Mouse (Mus musculus): ENCODE measurements at regions not wholly inside any gene's neighbourhood (a gene's known extent, or its start where the extent isn't known, plus 50 kb on each side); places are given as distances from the start of the nearest gene placed in this dataset.

DNA sequence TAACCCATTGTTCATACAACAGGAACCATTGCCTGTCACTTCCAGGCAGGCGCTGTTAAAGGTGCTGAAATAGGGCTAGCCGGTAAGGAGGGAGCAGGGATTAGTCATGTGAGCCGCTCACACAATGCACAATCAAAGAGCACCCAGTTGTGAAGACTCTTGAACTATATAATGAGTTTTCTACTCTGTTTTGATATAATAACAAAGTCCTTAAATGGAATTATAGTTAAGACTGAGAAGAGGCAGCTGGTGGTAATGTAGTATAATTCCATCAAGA lies 367.0 kb upstream of the Sash1 start:
- DNase-seq (ENCODE audit: low spot score): no peak
- ATAC-seq (replicated peaks; ENCODE audit: low FRiP score): no peak
- 17% methylated on average over 3 of the region's 3 CpGs for WGBS
- Histone ChIP-seq H3K4me1 (replicated peaks; ENCODE audit: control insufficient read depth, insufficient read depth, low read length) (no peaks in the 10 kb centered on the region), H3K9ac (ENCODE audit: low read depth, low read length) (no peak overlapping the region), H3K4me2 (no peak overlapping the region), H3K27me3 (replicated peaks; ENCODE audit: control insufficient read depth, insufficient read depth, low read length) (no peaks in the 10 kb centered on the region), H3K9me3 (ENCODE audit: control insufficient read depth, low read length) (no peaks in the 10 kb centered on the region), H3K27ac (ENCODE audit: low read depth, low read length) (no peak overlapping the region), H3K36me3 (ENCODE audit: control insufficient read depth, insufficient read depth, low read length) (no peaks in the 10 kb centered on the region), H3K4me3 (ENCODE audit: low read depth, low read length) (no peak overlapping the region)

DNA sequence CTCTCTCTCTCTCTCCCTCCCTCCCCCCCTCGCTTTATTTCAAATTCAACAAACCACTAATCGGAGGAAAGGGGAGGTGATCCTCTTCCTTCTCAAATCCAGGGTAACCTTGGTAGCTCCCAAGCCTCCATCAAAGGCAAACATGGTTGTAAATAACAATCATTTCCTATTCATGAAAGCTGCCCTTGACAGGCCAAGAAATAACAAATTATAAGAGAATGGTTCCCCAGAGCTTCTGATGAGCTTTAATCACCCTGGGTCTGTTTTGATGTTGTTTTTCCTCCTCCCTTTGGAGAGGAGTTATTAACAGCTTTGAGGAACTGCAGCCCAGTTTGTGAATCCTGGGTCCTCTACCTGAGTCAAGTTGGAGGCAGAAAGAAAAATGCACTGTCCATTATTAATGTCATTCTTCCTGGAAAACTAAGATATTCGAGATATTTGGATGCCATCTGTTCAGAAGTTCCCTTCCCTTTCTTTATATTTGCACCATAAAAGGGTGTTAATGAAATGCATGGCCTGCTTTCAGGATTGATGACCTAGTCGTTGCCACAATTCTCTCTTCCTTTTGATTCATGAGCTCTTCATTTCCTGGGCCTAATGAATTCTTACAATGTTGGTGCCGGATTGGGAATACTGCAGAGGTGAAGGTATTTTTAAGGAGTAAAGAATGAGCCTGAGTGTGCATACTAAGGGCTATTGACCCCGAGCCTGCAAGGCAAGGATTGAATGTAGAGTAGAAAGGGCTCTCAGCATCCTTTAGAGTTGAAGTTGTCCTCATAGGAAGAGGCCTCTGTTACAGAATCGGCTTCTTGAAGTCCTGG lies 366.5 kb upstream of the Sash1 start:
- Histone ChIP-seq H3K4me2 (no peak overlapping the region), H3K27ac (ENCODE audit: low read depth, low read length) (no peak overlapping the region), H3K27me3 (replicated peaks; ENCODE audit: control insufficient read depth, insufficient read depth, low read length) (no peaks in the 10 kb centered on the region), H3K4me3 (ENCODE audit: low read depth, low read length) (no peak overlapping the region), H3K4me1 (replicated peaks; ENCODE audit: control insufficient read depth, insufficient read depth, low read length) (no peaks in the 10 kb centered on the region), H3K9me3 (ENCODE audit: control insufficient read depth, low read length) (no peaks in the 10 kb centered on the region), H3K9ac (ENCODE audit: low read depth, low read length) (no peak overlapping the region), H3K36me3 (ENCODE audit: control insufficient read depth, insufficient read depth, low read length) (no peaks in the 10 kb centered on the region)
- 55% methylated on average over 7 of the region's 7 CpGs for WGBS
- ATAC-seq (replicated peaks; ENCODE audit: low FRiP score) (no peak), DNase-seq (ENCODE audit: low spot score) (no peak)

DNA sequence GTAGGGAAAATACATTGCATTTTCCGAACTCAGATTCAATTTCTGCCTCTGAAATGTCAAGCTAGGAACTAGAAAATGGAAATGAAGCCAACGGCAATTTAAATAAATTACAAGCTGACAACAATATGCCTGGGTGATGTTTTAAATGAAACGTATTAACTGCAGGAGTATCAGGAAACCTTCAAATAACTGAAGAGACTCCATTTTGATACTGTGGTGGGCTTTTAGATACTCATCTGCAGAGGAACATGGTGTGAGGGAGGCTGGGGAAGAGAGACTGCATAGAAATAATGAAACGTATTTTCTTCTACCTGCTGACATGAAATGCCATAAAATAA lies 357.4 kb upstream of the Sash1 start:
- Histone ChIP-seq H3K9me3 (ENCODE audit: control insufficient read depth, low read length) (no peaks in the 10 kb centered on the region), H3K9ac (ENCODE audit: low read depth, low read length) (no peak overlapping the region), H3K27me3 (replicated peaks; ENCODE audit: control insufficient read depth, insufficient read depth, low read length) (no peaks in the 10 kb centered on the region), H3K4me2 (no peak overlapping the region), H3K4me3 (ENCODE audit: low read depth, low read length) (no peak overlapping the region), H3K27ac (ENCODE audit: low read depth, low read length) (no peak overlapping the region), H3K4me1 (replicated peaks; ENCODE audit: control insufficient read depth, insufficient read depth, low read length) (no peaks in the 10 kb centered on the region), H3K36me3 (ENCODE audit: control insufficient read depth, insufficient read depth, low read length) (no peaks in the 10 kb centered on the region)
- whole genome bisulfite sequencing: 70% methylated on average over 4 of the region's 4 CpGs
- ATAC-seq (replicated peaks; ENCODE audit: low FRiP score) (no peak), DNase-seq (ENCODE audit: low spot score) (no peak)

DNA sequence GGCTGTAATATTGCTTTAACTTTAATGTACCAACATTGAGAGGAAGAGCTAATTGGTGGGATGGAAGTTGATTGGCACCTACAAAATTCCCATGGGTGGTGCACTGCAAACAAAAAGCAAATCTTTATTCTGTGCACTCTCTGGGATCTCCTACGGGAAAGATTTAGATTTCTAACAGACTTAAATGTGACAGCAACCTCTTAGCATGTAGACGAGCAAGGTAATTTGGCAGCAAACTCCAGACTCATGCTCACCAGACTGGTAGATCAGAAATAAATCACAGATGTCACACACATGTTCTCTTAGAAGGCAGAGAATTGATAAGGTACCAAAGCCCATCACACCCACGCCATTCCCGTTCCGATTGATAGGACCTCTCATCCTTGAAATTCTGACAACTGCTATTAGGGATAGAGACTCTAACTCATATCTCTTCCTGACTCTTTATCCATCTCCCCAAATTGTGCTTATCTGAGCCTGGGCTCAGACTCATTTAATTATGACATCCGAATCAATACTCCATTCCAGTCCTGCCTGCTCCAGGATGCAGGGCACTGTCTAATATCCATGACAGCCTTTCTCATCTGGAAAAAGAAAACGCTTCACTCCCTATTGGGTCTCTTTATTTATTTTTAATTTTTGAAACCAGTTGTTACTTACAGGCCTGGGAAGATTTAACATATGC lies 356.9 kb upstream of the Sash1 start:
- ATAC-seq (replicated peaks; ENCODE audit: low FRiP score) (no peak), DNase-seq (ENCODE audit: low spot score) (no peak)
- no peaks in the 10 kb centered on the region for H3K9me3 ChIP-seq (ENCODE audit: control insufficient read depth, low read length)
- no peaks in the 10 kb centered on the region for H3K36me3 ChIP-seq (ENCODE audit: control insufficient read depth, insufficient read depth, low read length)
- 66% methylated on average over 7 of the region's 7 CpGs for WGBS
- no peak overlapping the region for H3K4me3 ChIP-seq (ENCODE audit: low read depth, low read length)
- no peaks in the 10 kb centered on the region for H3K4me1 ChIP-seq (replicated peaks; ENCODE audit: control insufficient read depth, insufficient read depth, low read length)
- no peak overlapping the region for H3K27ac ChIP-seq (ENCODE audit: low read depth, low read length)
- no peak overlapping the region for H3K4me2 ChIP-seq
- H3K9ac ChIP-seq (ENCODE audit: low read depth, low read length): no peak overlapping the region
- no peaks in the 10 kb centered on the region for H3K27me3 ChIP-seq (replicated peaks; ENCODE audit: control insufficient read depth, insufficient read depth, low read length)

DNA sequence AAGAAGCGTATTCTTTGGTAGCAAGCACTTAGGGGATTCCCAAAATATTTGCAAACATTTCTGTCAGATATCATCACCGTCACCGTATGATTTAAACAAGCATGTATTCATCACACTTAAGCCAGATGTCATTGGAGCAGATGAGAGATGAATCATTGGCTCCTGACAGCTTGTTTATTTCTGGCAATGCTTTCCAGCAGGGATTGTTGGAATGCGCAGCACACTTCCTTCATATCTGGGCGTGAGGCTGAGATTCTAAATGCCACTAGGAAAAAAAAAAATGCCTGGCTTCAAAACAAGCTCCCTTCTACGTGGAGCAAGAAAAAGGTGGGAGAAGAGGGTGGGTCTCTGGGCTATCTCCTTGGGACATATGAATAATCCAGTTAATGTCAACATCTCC lies 354.1 kb upstream of the Sash1 start:
- no peak overlapping the region for H3K27ac ChIP-seq (ENCODE audit: low read depth, low read length)
- no peak overlapping the region for H3K4me3 ChIP-seq (ENCODE audit: low read depth, low read length)
- H3K4me2 ChIP-seq: no peak overlapping the region
- 56% methylated on average over 6 of the region's 6 CpGs for WGBS
- no peaks in the 10 kb centered on the region for H3K4me1 ChIP-seq (replicated peaks; ENCODE audit: control insufficient read depth, insufficient read depth, low read length)
- H3K27me3 ChIP-seq (replicated peaks; ENCODE audit: control insufficient read depth, insufficient read depth, low read length): no peaks in the 10 kb centered on the region
- H3K9me3 ChIP-seq (ENCODE audit: control insufficient read depth, low read length): no peaks in the 10 kb centered on the region
- no peaks in the 10 kb centered on the region for H3K36me3 ChIP-seq (ENCODE audit: control insufficient read depth, insufficient read depth, low read length)
- DNase-seq (ENCODE audit: low spot score) (no peak), ATAC-seq (replicated peaks; ENCODE audit: low FRiP score) (no peak)
- H3K9ac ChIP-seq (ENCODE audit: low read depth, low read length): no peak overlapping the region

DNA sequence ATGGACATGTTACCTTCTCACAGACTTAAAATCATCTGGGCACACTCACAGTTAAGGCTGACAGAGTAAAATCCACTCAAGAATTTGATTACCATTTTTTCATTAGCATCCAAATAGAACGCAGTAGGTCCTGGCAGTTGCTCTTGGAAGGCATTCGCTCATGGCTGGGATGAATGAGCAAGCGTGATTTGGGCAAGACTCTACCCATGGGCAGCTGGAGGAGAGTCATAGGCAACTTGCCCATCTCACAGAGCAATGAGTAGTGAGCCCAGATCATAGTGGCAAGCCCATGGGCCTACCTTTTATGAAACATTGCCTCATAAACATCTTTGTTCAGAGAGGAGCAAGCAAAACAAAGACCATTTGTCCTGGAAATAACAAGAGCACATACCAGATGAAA lies 345.9 kb upstream of the Sash1 start:
- Histone ChIP-seq H3K9ac (ENCODE audit: low read depth, low read length) (no peak overlapping the region), H3K4me3 (ENCODE audit: low read depth, low read length) (no peak overlapping the region), H3K27ac (ENCODE audit: low read depth, low read length) (no peak overlapping the region), H3K27me3 (replicated peaks; ENCODE audit: control insufficient read depth, insufficient read depth, low read length) (no peaks in the 10 kb centered on the region), H3K36me3 (ENCODE audit: control insufficient read depth, insufficient read depth, low read length) (no peaks in the 10 kb centered on the region), H3K9me3 (ENCODE audit: control insufficient read depth, low read length) (no peaks in the 10 kb centered on the region), H3K4me1 (replicated peaks; ENCODE audit: control insufficient read depth, insufficient read depth, low read length) (no peaks in the 10 kb centered on the region), H3K4me2 (no peak overlapping the region)
- 80% methylated on average over 3 of the region's 3 CpGs for WGBS
- ATAC-seq (replicated peaks; ENCODE audit: low FRiP score) (no peak), DNase-seq (ENCODE audit: low spot score) (no peak)

DNA sequence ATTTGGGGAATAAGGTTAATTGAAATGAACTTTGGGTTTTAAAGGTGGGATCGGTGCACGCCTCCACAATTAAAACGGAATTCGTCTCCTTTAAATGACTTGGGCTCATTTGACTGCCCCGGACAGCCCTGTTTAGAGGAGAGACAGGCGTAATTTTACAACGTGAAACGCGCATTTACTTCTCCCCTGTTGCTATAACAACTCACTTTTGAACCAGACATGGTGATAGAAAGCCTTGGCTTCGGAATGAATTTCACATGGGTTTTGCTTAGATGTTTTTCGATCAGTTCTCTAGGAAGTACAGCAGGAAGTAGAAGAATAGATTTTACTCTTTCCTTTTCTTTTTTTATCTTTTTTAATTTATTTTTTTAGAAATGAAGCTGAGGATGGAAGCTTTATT lies 343.2 kb upstream of the Sash1 start:
- ATAC-seq (replicated peaks; ENCODE audit: low FRiP score): no peak
- Histone ChIP-seq H3K4me3 (ENCODE audit: low read depth, low read length) (no peak overlapping the region), H3K9ac (ENCODE audit: low read depth, low read length) (no peak overlapping the region), H3K27me3 (replicated peaks; ENCODE audit: control insufficient read depth, insufficient read depth, low read length) (no peaks in the 10 kb centered on the region), H3K36me3 (ENCODE audit: control insufficient read depth, insufficient read depth, low read length) (no peaks in the 10 kb centered on the region), H3K27ac (ENCODE audit: low read depth, low read length) (no peak overlapping the region), H3K4me2 (no peak overlapping the region), H3K9me3 (ENCODE audit: control insufficient read depth, low read length) (no peaks in the 10 kb centered on the region), H3K4me1 (replicated peaks; ENCODE audit: control insufficient read depth, insufficient read depth, low read length) (no peaks in the 10 kb centered on the region)
- DNase-seq (ENCODE audit: low spot score): no peak
- WGBS: 89% methylated on average over 11 of the region's 11 CpGs

DNA sequence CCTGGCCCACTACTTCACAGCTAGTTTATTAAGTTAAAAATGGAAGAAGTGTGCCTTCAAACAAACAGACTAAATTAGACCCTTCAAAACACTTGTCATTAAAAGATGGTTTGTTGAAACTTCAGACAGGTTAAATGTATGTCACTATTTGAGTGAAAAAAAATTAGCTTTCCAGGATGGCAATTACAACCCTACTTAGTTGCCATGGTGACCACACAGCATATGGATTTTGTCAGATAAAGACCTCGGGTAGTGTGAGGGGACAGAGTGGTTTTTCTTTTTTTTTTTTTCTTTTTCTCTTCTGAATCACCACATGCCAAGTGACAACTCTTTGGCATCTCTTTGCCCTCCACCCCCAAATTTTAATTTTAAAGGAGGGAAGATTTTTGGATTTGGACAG lies 341.5 kb upstream of the Sash1 start:
- Histone ChIP-seq H3K9me3 (ENCODE audit: control insufficient read depth, low read length) (no peaks in the 10 kb centered on the region), H3K9ac (ENCODE audit: low read depth, low read length) (no peak overlapping the region), H3K27ac (ENCODE audit: low read depth, low read length) (no peak overlapping the region), H3K4me1 (replicated peaks; ENCODE audit: control insufficient read depth, insufficient read depth, low read length) (no peaks in the 10 kb centered on the region), H3K36me3 (ENCODE audit: control insufficient read depth, insufficient read depth, low read length) (no peaks in the 10 kb centered on the region), H3K4me2 (no peak overlapping the region), H3K27me3 (replicated peaks; ENCODE audit: control insufficient read depth, insufficient read depth, low read length) (no peaks in the 10 kb centered on the region), H3K4me3 (ENCODE audit: low read depth, low read length) (no peak overlapping the region)
- 22% methylated on average over 1 of the region's 1 CpGs for WGBS
- DNase-seq (ENCODE audit: low spot score) (no peak), ATAC-seq (replicated peaks; ENCODE audit: low FRiP score) (no peak)

DNA sequence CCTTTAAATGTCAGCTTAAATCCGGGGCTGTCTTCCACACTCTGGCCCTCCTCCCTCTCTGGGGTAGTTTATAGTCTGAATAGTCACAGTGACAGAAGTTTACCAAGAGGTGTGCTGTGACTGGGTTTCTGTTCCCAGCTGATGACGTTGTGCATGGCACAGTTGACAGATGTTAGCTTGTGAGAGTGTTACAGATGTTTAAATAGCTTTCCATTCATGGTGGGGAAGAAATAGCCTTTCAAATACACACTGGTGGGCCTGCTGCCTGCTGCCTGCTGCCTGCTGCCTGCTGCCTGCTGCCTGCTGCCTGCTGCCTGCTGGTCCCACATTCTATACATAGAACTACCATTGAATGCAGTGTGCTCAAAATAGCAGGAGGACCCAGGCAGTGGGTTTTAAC lies 324.8 kb upstream of the Sash1 start:
- H3K9ac ChIP-seq (ENCODE audit: low read depth, low read length): no peak overlapping the region
- ATAC-seq (replicated peaks; ENCODE audit: low FRiP score) (no peak), DNase-seq (ENCODE audit: low spot score) (no peak)
- H3K9me3 ChIP-seq (ENCODE audit: control insufficient read depth, low read length): no peaks in the 10 kb centered on the region
- no peaks in the 10 kb centered on the region for H3K36me3 ChIP-seq (ENCODE audit: control insufficient read depth, insufficient read depth, low read length)
- H3K4me3 ChIP-seq (ENCODE audit: low read depth, low read length): no peak overlapping the region
- H3K4me1 ChIP-seq (replicated peaks; ENCODE audit: control insufficient read depth, insufficient read depth, low read length): no peaks in the 10 kb centered on the region
- WGBS: 45% methylated on average over 2 of the region's 2 CpGs
- no peaks in the 10 kb centered on the region for H3K27me3 ChIP-seq (replicated peaks; ENCODE audit: control insufficient read depth, insufficient read depth, low read length)
- H3K4me2 ChIP-seq: no peak overlapping the region
- H3K27ac ChIP-seq (ENCODE audit: low read depth, low read length): no peak overlapping the region
